Mouse (Mus musculus): Measurements from ENCODE around the gene Sprr2f.

DNA sequence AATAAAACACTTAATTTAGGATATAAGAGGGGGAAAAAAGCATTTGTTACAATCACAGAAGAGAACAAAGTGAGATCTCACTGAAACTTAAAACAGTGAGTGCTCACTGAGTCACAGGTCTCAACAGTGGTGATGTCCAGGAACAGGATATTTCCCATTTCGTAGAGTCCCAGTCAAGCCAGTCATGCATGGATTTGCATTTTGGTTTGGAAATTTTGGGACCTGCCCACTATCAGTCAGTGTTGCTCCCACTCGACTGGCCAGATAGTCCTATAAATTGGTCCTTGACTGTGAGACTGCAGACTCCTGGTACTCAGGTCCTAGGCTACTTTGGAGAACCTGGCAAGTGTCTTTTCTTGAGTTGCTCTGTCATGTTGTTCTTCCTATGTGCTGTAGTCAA is 13.1 kb upstream of the Sprr2f start, which contains the start of gene Sprr2e:
- TF ChIP-seq EP300 (optimal IDR thresholded peaks at IDR 0.05) (no peak), CTCF (IDR thresholded peaks at IDR 0.05; ENCODE audit: low read depth) (no peak)
